Mouse (Mus musculus): Measurements from ENCODE around the gene Cyth2. TPM values are rescaled to one million over a fixed set of nuclear protein-coding genes. Genes with fewer than 3 reads are reported as not detected.

Gene Cyth2
- polyA plus RNA-seq, 1 experiment from 2014 or later = 126 TPM

GRCm38 (mm10) chr7:45833924-45834323 is 19.5 kb upstream of the Cyth2 start:
- peak overlapping the region; percentile 64 for H3K4me2 ChIP-seq (replicated peaks; ENCODE audit: low read depth, low read length)
- H3K27me3 ChIP-seq (ENCODE audit: insufficient read depth, low read length) = peaks cover 38% of the 10 kb centered on the region
- H3K9ac ChIP-seq (replicated peaks; ENCODE audit: low read length) = peak overlapping the region; percentile 63
- H3K4me3 ChIP-seq (ENCODE audit: low read length) = peak overlapping the region; percentile 46
- no peak for ATAC-seq (ENCODE audit: low FRiP score, low TSS enrichment)
- peaks cover 31% of the 10 kb centered on the region for H3K4me1 ChIP-seq (ENCODE audit: insufficient read depth, low read length)
- H3K27ac ChIP-seq (ENCODE audit: low read length) = no peak overlapping the region
- 4% methylated on average over 19 of the region's 31 CpGs for WGBS
- H3K9me3 ChIP-seq (ENCODE audit: low read length) = no peaks in the 10 kb centered on the region
- peaks cover 1% of the 10 kb centered on the region; the same call in 1 of the 2 replicates for H3K36me3 ChIP-seq (ENCODE audit: insufficient read depth, low read length)

GRCm38 (mm10) chr7:45833148-45833790 is 18.9 kb upstream of the Cyth2 start:
- no peaks in the 10 kb centered on the region for H3K9me3 ChIP-seq (ENCODE audit: low read length)
- H3K4me1 ChIP-seq (ENCODE audit: insufficient read depth, low read length) = peaks cover 31% of the 10 kb centered on the region
- WGBS = under 1% methylated on average over 77 of the region's 86 CpGs
- peaks cover 8% of the 10 kb centered on the region for H3K36me3 ChIP-seq (ENCODE audit: insufficient read depth, low read length)
- no peak for ATAC-seq (ENCODE audit: low FRiP score, low TSS enrichment)
- H3K4me3 ChIP-seq (ENCODE audit: low read length) = peak overlapping the region; percentile 46
- peaks cover 38% of the 10 kb centered on the region for H3K27me3 ChIP-seq (ENCODE audit: insufficient read depth, low read length)
- H3K9ac ChIP-seq (replicated peaks; ENCODE audit: low read length) = peak overlapping the region; percentile 63
- no peak overlapping the region for H3K27ac ChIP-seq (ENCODE audit: low read length)
- H3K4me2 ChIP-seq (replicated peaks; ENCODE audit: low read depth, low read length) = peak overlapping the region; percentile 64

- H3K9ac ChIP-seq (replicated peaks; ENCODE audit: low read length) = peak overlapping the region; percentile 63; the same call in 1 of the 2 replicates
- peak overlapping the region; percentile 64 for H3K4me2 ChIP-seq (replicated peaks; ENCODE audit: low read depth, low read length)
- H3K4me1 ChIP-seq (ENCODE audit: insufficient read depth, low read length) = peaks cover 31% of the 10 kb centered on the region
- no peaks in the 10 kb centered on the region for H3K9me3 ChIP-seq (ENCODE audit: low read length)
- peaks cover 38% of the 10 kb centered on the region for H3K27me3 ChIP-seq (ENCODE audit: insufficient read depth, low read length)
- 10% methylated on average over 29 of the region's 30 CpGs for WGBS
- H3K27ac ChIP-seq (ENCODE audit: low read length) = no peak overlapping the region
- peaks cover 16% of the 10 kb centered on the region for H3K36me3 ChIP-seq (ENCODE audit: insufficient read depth, low read length)
- no peak for ATAC-seq (ENCODE audit: low FRiP score, low TSS enrichment)
- H3K4me3 ChIP-seq (ENCODE audit: low read length) = peak overlapping the region; percentile 46
These were observed 18.0 kb upstream of the Cyth2 start for GRCm38 (mm10) chr7:45832428-45832827.

- Histone ChIP-seq H3K4me3 (ENCODE audit: low read length) (peak overlapping the region; percentile 93), H3K9ac (replicated peaks; ENCODE audit: low read length) (peak overlapping the region; percentile 80; the same call in 1 of the 2 replicates), H3K27ac (ENCODE audit: low read length) (peak overlapping the region; percentile 70; the same call in 1 of the 2 replicates), H3K36me3 (ENCODE audit: insufficient read depth, low read length) (peaks cover 29% of the 10 kb centered on the region), H3K9me3 (ENCODE audit: low read length) (no peaks in the 10 kb centered on the region), H3K27me3 (ENCODE audit: insufficient read depth, low read length) (peaks cover 38% of the 10 kb centered on the region), H3K4me2 (replicated peaks; ENCODE audit: low read depth, low read length) (peak overlapping the region; percentile 93), H3K4me1 (ENCODE audit: insufficient read depth, low read length) (peaks cover 31% of the 10 kb centered on the region)
- ATAC-seq (ENCODE audit: low FRiP score, low TSS enrichment) = peak; percentile 14; the same call in 1 of the 2 replicates
- WGBS = 23% methylated on average over 5 of the region's 5 CpGs
These were observed 16.7 kb upstream of the Cyth2 start for GRCm38 (mm10) chr7:45831128-45831525.

- peaks cover 35% of the 10 kb centered on the region for H3K36me3 ChIP-seq (ENCODE audit: insufficient read depth, low read length)
- no peaks in the 10 kb centered on the region for H3K9me3 ChIP-seq (ENCODE audit: low read length)
- H3K27me3 ChIP-seq (ENCODE audit: insufficient read depth, low read length) = peaks cover 38% of the 10 kb centered on the region
- H3K4me2 ChIP-seq (replicated peaks; ENCODE audit: low read depth, low read length) = peak within 1 kb of the TSS; percentile 93
- peak; percentile 86 for ATAC-seq (ENCODE audit: low FRiP score, low TSS enrichment)
- peak within 1 kb of the TSS; percentile 70 for H3K27ac ChIP-seq (ENCODE audit: low read length)
- peaks cover 31% of the 10 kb centered on the region for H3K4me1 ChIP-seq (ENCODE audit: insufficient read depth, low read length)
- peak within 1 kb of the TSS; percentile 80 for H3K9ac ChIP-seq (replicated peaks; ENCODE audit: low read length)
- H3K4me3 ChIP-seq (ENCODE audit: low read length) = peak within 1 kb of the TSS; percentile 93
- under 1% methylated on average over 35 of the region's 35 CpGs for WGBS
These were observed 16.2 kb upstream of the Cyth2 start, which contains the start of gene Grwd1 for GRCm38 (mm10) chr7:45830427-45831127. Grwd1 (minus strand) TSS chr7:45830944.

GRCm38 (mm10) chr7:45826631-45827030 is 12.2 kb upstream of the Cyth2 start:
- no peak overlapping the region for H3K4me2 ChIP-seq (replicated peaks; ENCODE audit: low read depth, low read length)
- 89% methylated on average over 7 of the region's 7 CpGs for WGBS
- no peak overlapping the region for H3K9ac ChIP-seq (replicated peaks; ENCODE audit: low read length)
- peaks cover 14% of the 10 kb centered on the region for H3K4me1 ChIP-seq (ENCODE audit: insufficient read depth, low read length)
- H3K4me3 ChIP-seq (ENCODE audit: low read length) = no peak overlapping the region
- no peak for ATAC-seq (ENCODE audit: low FRiP score, low TSS enrichment)
- peaks cover 3% of the 10 kb centered on the region for H3K27me3 ChIP-seq (ENCODE audit: insufficient read depth, low read length)
- H3K36me3 ChIP-seq (ENCODE audit: insufficient read depth, low read length) = peaks cover 59% of the 10 kb centered on the region
- H3K27ac ChIP-seq (ENCODE audit: low read length) = no peak overlapping the region
- H3K9me3 ChIP-seq (ENCODE audit: low read length) = no peaks in the 10 kb centered on the region

- no peaks in the 10 kb centered on the region for H3K27me3 ChIP-seq (ENCODE audit: insufficient read depth, low read length)
- peaks cover 5% of the 10 kb centered on the region for H3K4me1 ChIP-seq (ENCODE audit: insufficient read depth, low read length)
- H3K4me2 ChIP-seq (replicated peaks; ENCODE audit: low read depth, low read length) = no peak within 1 kb of the TSS
- no peak within 1 kb of the TSS for H3K4me3 ChIP-seq (ENCODE audit: low read length)
- no peak within 1 kb of the TSS for H3K9ac ChIP-seq (replicated peaks; ENCODE audit: low read length)
- WGBS = 69% methylated on average over 6 of the region's 7 CpGs
- no peak for ATAC-seq (ENCODE audit: low FRiP score, low TSS enrichment)
- H3K9me3 ChIP-seq (ENCODE audit: low read length) = no peaks in the 10 kb centered on the region
- H3K36me3 ChIP-seq (ENCODE audit: insufficient read depth, low read length) = peaks cover 59% of the 10 kb centered on the region
- H3K27ac ChIP-seq (ENCODE audit: low read length) = no peak within 1 kb of the TSS
These were observed 10.2 kb upstream of the Cyth2 start, which contains the start of gene Kcnj14 for GRCm38 (mm10) chr7:45824598-45824997. Kcnj14 (minus strand) TSS chr7:45824782.

- Histone ChIP-seq H3K27ac (ENCODE audit: low read length) (no peak overlapping the region), H3K4me1 (ENCODE audit: insufficient read depth, low read length) (0 out of 2 replicates have a peak, but pooled peaks cover 3% of the 10 kb centered on the region), H3K36me3 (ENCODE audit: insufficient read depth, low read length) (peaks cover 27% of the 10 kb centered on the region), H3K4me2 (replicated peaks; ENCODE audit: low read depth, low read length) (no peak overlapping the region), H3K27me3 (ENCODE audit: insufficient read depth, low read length) (no peaks in the 10 kb centered on the region), H3K9me3 (ENCODE audit: low read length) (no peaks in the 10 kb centered on the region), H3K4me3 (ENCODE audit: low read length) (no peak overlapping the region), H3K9ac (replicated peaks; ENCODE audit: low read length) (no peak overlapping the region)
- ATAC-seq (ENCODE audit: low FRiP score, low TSS enrichment) = no peak
These were observed 6.5 kb upstream of the Cyth2 start for GRCm38 (mm10) chr7:45820913-45821312.

- peak; percentile 37; the same call in 1 of the 2 replicates for ATAC-seq (ENCODE audit: low FRiP score, low TSS enrichment)
- H3K9ac ChIP-seq (replicated peaks; ENCODE audit: low read length) = 0 out of 2 replicates have a peak overlapping the region, but pooled peaks have one; percentile 15
These were observed 5.5 kb upstream of the Cyth2 start for GRCm38 (mm10) chr7:45819843-45820242.

GRCm38 (mm10) chr7:45815984-45816351 is 1.6 kb upstream of the Cyth2 start:
- Histone ChIP-seq H3K4me1 (ENCODE audit: insufficient read depth, low read length) (peaks cover 23% of the 10 kb centered on the region), H3K4me2 (replicated peaks; ENCODE audit: low read depth, low read length) (no peak overlapping the region), H3K4me3 (ENCODE audit: low read length) (no peak overlapping the region), H3K36me3 (ENCODE audit: insufficient read depth, low read length) (peaks cover 19% of the 10 kb centered on the region), H3K9ac (replicated peaks; ENCODE audit: low read length) (no peak overlapping the region), H3K9me3 (ENCODE audit: low read length) (no peaks in the 10 kb centered on the region), H3K27ac (ENCODE audit: low read length) (no peak overlapping the region), H3K27me3 (ENCODE audit: insufficient read depth, low read length) (no peaks in the 10 kb centered on the region)
- WGBS = 80% methylated on average over 2 of the region's 2 CpGs
- no peak for ATAC-seq (ENCODE audit: low FRiP score, low TSS enrichment)

More at GRCm38 (mm10) chr7:45819843-45820242, 5.5 kb upstream of the Cyth2 start:
- no peak overlapping the region for H3K27ac ChIP-seq (ENCODE audit: low read length)
- 12% methylated on average over 25 of the region's 25 CpGs for WGBS
- H3K4me1 ChIP-seq (ENCODE audit: insufficient read depth, low read length) = peaks cover 8% of the 10 kb centered on the region
- peak overlapping the region; percentile 45 for H3K4me2 ChIP-seq (replicated peaks; ENCODE audit: low read depth, low read length)
- H3K36me3 ChIP-seq (ENCODE audit: insufficient read depth, low read length) = peaks cover 17% of the 10 kb centered on the region
- H3K4me3 ChIP-seq (ENCODE audit: low read length) = peak overlapping the region; percentile 23
- H3K27me3 ChIP-seq (ENCODE audit: insufficient read depth, low read length) = no peaks in the 10 kb centered on the region
- no peaks in the 10 kb centered on the region for H3K9me3 ChIP-seq (ENCODE audit: low read length)

All from kidney, embryonic 16.5 days (tissue).